Mouse (Mus musculus) thymus, adult 2 months (tissue): ENCODE measurements around the gene Capn1.

Experiments used
- CTCF ChIP-seq: fragments of 200-500 bp; IDR thresholded peaks from 2 replicates; pipeline ENCODE4 v1.5.1; 2012; ENCODE audit warnings: mild to moderate bottlenecking, control low read depth, low read length, moderate library complexity, borderline replicate concordance; ENCODE audit not compliant: control insufficient read depth, poor library complexity, insufficient read depth; ENCODE audit errors: extremely low read depth
- POLR2A ChIP-seq: fragments of 200-500 bp; IDR thresholded peaks from 2 replicates; pipeline ENCODE4 v1.6.1; 2012; ENCODE audit warnings: mild to moderate bottlenecking, low read length, control low read depth, moderate library complexity; ENCODE audit not compliant: control insufficient read depth, poor library complexity, insufficient read depth; ENCODE audit errors: extremely low read depth

GRCm38 (mm10) chr19:5990033-5990432, 25.7 kb downstream of the Capn1 start:
- no peak for TF ChIP-seq POLR2A
- no peak for TF ChIP-seq CTCF
